Mouse (Mus musculus) C2C12 (cell line): ENCODE data around the gene Mok. TPM values are rescaled to one million over a fixed set of nuclear protein-coding genes. Genes with fewer than 3 reads are reported as not detected.

Experiments
- H3K27me3 ChIP-seq: one replicate; pipeline ENCODE4 v1.6.1; 2011; ENCODE audit not compliant: control insufficient read depth, insufficient read depth, insufficient read length
- H3K36me3 ChIP-seq: one replicate; pipeline ENCODE4 v1.6.1; 2011; ENCODE audit not compliant: control insufficient read depth, insufficient read depth
- H3K4me3 ChIP-seq: one replicate; pipeline ENCODE4 v1.5.1; 2011; ENCODE audit warnings: mild to moderate bottlenecking, control low read depth; ENCODE audit not compliant: poor library complexity, insufficient read depth, severe bottlenecking
- H3K79me2 ChIP-seq: one replicate; pipeline ENCODE4 v1.6.1; 2011; ENCODE audit not compliant: control insufficient read depth, insufficient read depth
- H3K79me3 ChIP-seq: one replicate; pipeline ENCODE4 v1.6.1; 2011; ENCODE audit warnings: low read depth, control low read depth
- H3ac ChIP-seq: one replicate; pipeline ENCODE3; 2011; ENCODE audit warnings: low read depth; ENCODE audit not compliant: control insufficient read depth, insufficient read length
- CEBPB ChIP-seq: IDR thresholded peaks from one replicate; pipeline ENCODE4 v1.6.1; 2011; ENCODE audit warnings: low read depth, mild to moderate bottlenecking, control low read depth, moderate library complexity
- CTCF ChIP-seq: IDR thresholded peaks from one replicate; pipeline ENCODE4 v1.5.1; 2011; ENCODE audit not compliant: control insufficient read depth, insufficient read depth, insufficient read length
- FOSL1 ChIP-seq: IDR thresholded peaks from one replicate; pipeline ENCODE4 v1.8.0; 2011; ENCODE audit warnings: mild to moderate bottlenecking, low read length; ENCODE audit not compliant: poor library complexity, insufficient read depth, severe bottlenecking
- MAX ChIP-seq: IDR thresholded peaks from one replicate; pipeline ENCODE4 v1.6.1; 2011; ENCODE audit warnings: mild to moderate bottlenecking, control low read depth
- MYOD1 ChIP-seq: IDR thresholded peaks from one replicate; pipeline ENCODE4 v1.6.1; 2011; ENCODE audit warnings: low read depth; ENCODE audit not compliant: control insufficient read depth, insufficient read length
- MYOG ChIP-seq: IDR thresholded peaks from one replicate; pipeline ENCODE4 v1.6.1; 2011; ENCODE audit not compliant: control insufficient read depth, insufficient read length; ENCODE audit errors: extremely low read depth
- USF1 ChIP-seq: IDR thresholded peaks from one replicate; pipeline ENCODE4 v1.6.1; 2011; ENCODE audit warnings: low read depth, mild to moderate bottlenecking, control low read depth, moderate library complexity
- polyA plus RNA-seq: library from polyadenylated mRNA; unstranded; fragments of >200 nt; fragmentation: generic; extraction: Trizol; gene quantifications from one replicate; pipeline ENCODE4 v1.2.1, GENCODE M21; 2012; ENCODE audit warnings: missing spikeins

The Mok gene
- polyA plus RNA-seq, 1 experiment: 2.0 TPM

GRCm38 (mm10) chr12:110786243-110786642 is 54.5 kb downstream of the Mok start:
- Histone ChIP-seq H3K36me3 (peaks cover 9% of the 10 kb centered on the region), H3K79me3 (peaks cover 1% of the 10 kb centered on the region), H3ac (no peak overlapping the region), H3K27me3 (no peaks in the 10 kb centered on the region), H3K4me3 (no peak overlapping the region), H3K79me2 (peaks cover 31% of the 10 kb centered on the region)
- TF ChIP-seq MYOD1 (no peak), MAX (no peak), CTCF (no peak), USF1 (no peak), FOSL1 (no peak), CEBPB (no peak), MYOG (no peak)

GRCm38 (mm10) chr12:110784211-110784610 is 56.5 kb downstream of the Mok start:
- Histone ChIP-seq H3K27me3 (no peaks in the 10 kb centered on the region), H3K36me3 (peaks cover 25% of the 10 kb centered on the region), H3K79me3 (peaks cover 4% of the 10 kb centered on the region), H3K79me2 (peaks cover 18% of the 10 kb centered on the region), H3ac (no peak overlapping the region), H3K4me3 (no peak overlapping the region)
- TF ChIP-seq CTCF: no peak
- TF ChIP-seq MAX: no peak

- Histone ChIP-seq H3K79me3 (peaks cover 4% of the 10 kb centered on the region), H3K79me2 (peaks cover 19% of the 10 kb centered on the region), H3ac (no peak overlapping the region), H3K4me3 (no peak overlapping the region), H3K36me3 (peaks cover 25% of the 10 kb centered on the region), H3K27me3 (no peaks in the 10 kb centered on the region)
- TF ChIP-seq MAX (no peak), USF1 (no peak), CEBPB (no peak), MYOD1 (no peak), FOSL1 (no peak), MYOG (no peak), CTCF (no peak)
Observed at GRCm38 (mm10) chr12:110782278-110782677, 58.5 kb downstream of the Mok start.

GRCm38 (mm10) chr12:110781181-110781580 is 59.6 kb downstream of the Mok start:
- Histone ChIP-seq H3ac (no peak overlapping the region), H3K4me3 (no peak overlapping the region), H3K27me3 (no peaks in the 10 kb centered on the region), H3K79me3 (peaks cover 4% of the 10 kb centered on the region), H3K36me3 (peaks cover 25% of the 10 kb centered on the region), H3K79me2 (peaks cover 28% of the 10 kb centered on the region)
- TF ChIP-seq CTCF: no peak
- no peak for TF ChIP-seq MYOD1
- TF ChIP-seq MYOG: no peak
- no peak for TF ChIP-seq MAX

GRCm38 (mm10) chr12:110779296-110779695 is 61.4 kb downstream of the Mok start:
- H3K36me3 ChIP-seq: peaks cover 25% of the 10 kb centered on the region
- H3ac ChIP-seq: no peak overlapping the region
- H3K27me3 ChIP-seq: no peaks in the 10 kb centered on the region
- H3K4me3 ChIP-seq: no peak overlapping the region
- TF ChIP-seq CTCF (no peak), FOSL1 (no peak), USF1 (no peak), CEBPB (no peak), MYOD1 (no peak), MAX (no peak), MYOG (no peak)
- H3K79me3 ChIP-seq: peaks cover 12% of the 10 kb centered on the region
- peaks cover 47% of the 10 kb centered on the region for H3K79me2 ChIP-seq

- Histone ChIP-seq H3K79me3 (peaks cover 18% of the 10 kb centered on the region), H3K79me2 (peaks cover 62% of the 10 kb centered on the region), H3K27me3 (no peaks in the 10 kb centered on the region), H3ac (no peak overlapping the region), H3K4me3 (no peak overlapping the region), H3K36me3 (peaks cover 25% of the 10 kb centered on the region)
- no peak for TF ChIP-seq USF1
- TF ChIP-seq MYOD1: no peak
- TF ChIP-seq CEBPB: no peak
- no peak for TF ChIP-seq FOSL1
- TF ChIP-seq MYOG: no peak
- no peak for TF ChIP-seq MAX
- TF ChIP-seq CTCF: no peak
Observed at GRCm38 (mm10) chr12:110777853-110778252, 62.9 kb downstream of the Mok start.
